Mouse (Mus musculus): ENCODE results near the gene Ppfia3.
A peak's percentile ranks its signal among the peaks of the same experiment; 100 is the strongest.

Ppfia3 gene

GRCm38 (mm10) chr7:45343543-45343942 lies 23.3 kb downstream of the Ppfia3 start:
- peak; percentile 62 for DNase-seq (ENCODE audit: low read depth, low spot score)

- DNase-seq (ENCODE audit: low read depth, low spot score) = no peak
Measured at GRCm38 (mm10) chr7:45342081-45342480, 24.7 kb downstream of the Ppfia3 start.

GRCm38 (mm10) chr7:45341303-45341702 lies 25.5 kb downstream of the Ppfia3 start:
- DNase-seq (ENCODE audit: low read depth, low spot score) = peak; percentile 94

- peak; percentile 55 for DNase-seq (ENCODE audit: low read depth, low spot score)
Measured at GRCm38 (mm10) chr7:45340669-45341068, 26.1 kb downstream of the Ppfia3 start.

- no peak for DNase-seq (ENCODE audit: low read depth, low spot score)
Measured at GRCm38 (mm10) chr7:45340066-45340442, 26.8 kb downstream of the Ppfia3 start.

GRCm38 (mm10) chr7:45339410-45340065 lies 27.3 kb downstream of the Ppfia3 start:
- peak; percentile 68 for DNase-seq (ENCODE audit: low read depth, low spot score)

GRCm38 (mm10) chr7:45338161-45338911 lies 28.5 kb downstream of the Ppfia3 start:
- DNase-seq (ENCODE audit: low read depth, low spot score) = peak; percentile 76

- DNase-seq (ENCODE audit: low read depth, low spot score) = peak; percentile 23
Measured at GRCm38 (mm10) chr7:45337469-45337868, 29.4 kb downstream of the Ppfia3 start.

- DNase-seq (ENCODE audit: low read depth, low spot score) = no peak
Measured at GRCm38 (mm10) chr7:45336319-45336718, 30.5 kb downstream of the Ppfia3 start.

GRCm38 (mm10) chr7:45335056-45335455 lies 31.8 kb downstream of the Ppfia3 start, which contains the start of gene Hrc:
Gene Hrc (plus strand): TSS chr7:45335290.
- no peak for DNase-seq (ENCODE audit: low read depth, low spot score)

GRCm38 (mm10) chr7:45334605-45335004 lies 32.2 kb downstream of the Ppfia3 start:
- no peak for DNase-seq (ENCODE audit: low read depth, low spot score)

GRCm38 (mm10) chr7:45333431-45333982 lies 33.3 kb downstream of the Ppfia3 start, which contains the start of gene Trpm4:
Gene Trpm4 (minus strand): TSS chr7:45333780.
- peak; percentile 91 for DNase-seq (ENCODE audit: low read depth, low spot score)

GRCm38 (mm10) chr7:45332685-45333425 lies 34.0 kb downstream of the Ppfia3 start:
- DNase-seq (ENCODE audit: low read depth, low spot score) = peak; percentile 70

GRCm38 (mm10) chr7:45331502-45331901 lies 35.3 kb downstream of the Ppfia3 start:
- DNase-seq (ENCODE audit: low read depth, low spot score) = no peak

- no peak for DNase-seq (ENCODE audit: low read depth, low spot score)
Measured at GRCm38 (mm10) chr7:45328841-45329475, 37.9 kb downstream of the Ppfia3 start.

GRCm38 (mm10) chr7:45325800-45326199 lies 41.0 kb downstream of the Ppfia3 start:
- DNase-seq (ENCODE audit: low read depth, low spot score) = peak; percentile 30

GRCm38 (mm10) chr7:45323069-45323468 lies 43.8 kb downstream of the Ppfia3 start:
- no peak for DNase-seq (ENCODE audit: low read depth, low spot score)

- DNase-seq (ENCODE audit: low read depth, low spot score) = no peak
Measured at GRCm38 (mm10) chr7:45322245-45322644, 44.6 kb downstream of the Ppfia3 start.

GRCm38 (mm10) chr7:45316536-45316935 lies 50.3 kb downstream of the Ppfia3 start:
- no peak for DNase-seq (ENCODE audit: low read depth, low spot score)

- DNase-seq (ENCODE audit: low read depth, low spot score) = no peak
Measured at GRCm38 (mm10) chr7:45315182-45315701, 51.6 kb downstream of the Ppfia3 start.

- DNase-seq (ENCODE audit: low read depth, low spot score) = no peak
Measured at GRCm38 (mm10) chr7:45313495-45313894, 53.3 kb downstream of the Ppfia3 start.

Data from CD4-positive, CD25-positive, alpha-beta regulatory T cell, adult 2 months (primary cell).